Mouse (Mus musculus): Measurements from ENCODE around the gene Psmd5.
"Not testable (repeated sequence)": the region's sequence is repeated elsewhere in the genome, so short reads cannot be mapped to it uniquely, and the experiment has no call there.

Gene Psmd5

GRCm38 (mm10) chr2:34895503-34896113, 20.8 kb upstream of the Psmd5 start:
- no peak for DNase-seq (ENCODE audit: low spot score)

GRCm38 (mm10) chr2:34893950-34894349, 19.2 kb upstream of the Psmd5 start:
- DNase-seq (ENCODE audit: low spot score), result no peak

- no peak for DNase-seq (ENCODE audit: low spot score)
Measured at GRCm38 (mm10) chr2:34884186-34884585, 9.4 kb upstream of the Psmd5 start.

GRCm38 (mm10) chr2:34883190-34883589, 8.4 kb upstream of the Psmd5 start:
- no peak for DNase-seq (ENCODE audit: low spot score)

- DNase-seq (ENCODE audit: low spot score), result no peak
Measured at GRCm38 (mm10) chr2:34882757-34883156, 8.0 kb upstream of the Psmd5 start.

- no peak for DNase-seq (ENCODE audit: low spot score)
Measured at GRCm38 (mm10) chr2:34880054-34880453, 5.3 kb upstream of the Psmd5 start.

GRCm38 (mm10) chr2:34874271-34874670, 497 bp downstream of the Psmd5 start, which contains the start of gene Cutal:
Cutal (plus strand) TSS chr2:34874396.
- DNase-seq (ENCODE audit: low spot score), result no peak

GRCm38 (mm10) chr2:34870520-34871474, 4.0 kb downstream of the Psmd5 start:
- DNase-seq (ENCODE audit: low spot score), result peak; percentile 100

- peak; percentile 54 for DNase-seq (ENCODE audit: low spot score)
Measured at GRCm38 (mm10) chr2:34869680-34870079, 5.1 kb downstream of the Psmd5 start.

GRCm38 (mm10) chr2:34857728-34858127, 17.0 kb downstream of the Psmd5 start:
- no peak for DNase-seq (ENCODE audit: low spot score)

GRCm38 (mm10) chr2:34855265-34855664, 19.5 kb downstream of the Psmd5 start:
- DNase-seq (ENCODE audit: low spot score), result no peak

GRCm38 (mm10) chr2:34847702-34848101, 27.1 kb downstream of the Psmd5 start:
- DNase-seq (ENCODE audit: low spot score), result no peak

- DNase-seq (ENCODE audit: low spot score), result no peak
Measured at GRCm38 (mm10) chr2:34843211-34843939, 31.4 kb downstream of the Psmd5 start.

- DNase-seq (ENCODE audit: low spot score), result peak; percentile 90
Measured at GRCm38 (mm10) chr2:34841706-34842105, 33.1 kb downstream of the Psmd5 start.

GRCm38 (mm10) chr2:34840143-34840542, 34.6 kb downstream of the Psmd5 start:
- DNase-seq (ENCODE audit: low spot score), result not testable (repeated sequence)

GRCm38 (mm10) chr2:34835669-34836068, 39.1 kb downstream of the Psmd5 start:
- DNase-seq (ENCODE audit: low spot score), result no peak

GRCm38 (mm10) chr2:34833624-34834023, 41.1 kb downstream of the Psmd5 start:
- no peak for DNase-seq (ENCODE audit: low spot score)

GRCm38 (mm10) chr2:34832766-34833457, 41.9 kb downstream of the Psmd5 start, which contains the start of gene Gm34653:
Gm34653 (plus strand) TSS chr2:34833007.
- DNase-seq (ENCODE audit: low spot score), result not testable (repeated sequence)

- DNase-seq (ENCODE audit: low spot score), result not testable (repeated sequence)
Measured at GRCm38 (mm10) chr2:34830066-34830465, 44.7 kb downstream of the Psmd5 start.

GRCm38 (mm10) chr2:34828026-34828425, 46.7 kb downstream of the Psmd5 start:
- no peak for DNase-seq (ENCODE audit: low spot score)

GRCm38 (mm10) chr2:34827591-34827990, 47.2 kb downstream of the Psmd5 start:
- no peak for DNase-seq (ENCODE audit: low spot score)

Measured in MN1 (cell line).